Mouse (Mus musculus) left cerebral cortex, postnatal 4 days (tissue): ENCODE results near the gene M1ap. TPM values are rescaled to one million over a fixed set of nuclear protein-coding genes. Genes with fewer than 3 reads are reported as not detected.
A peak's percentile ranks its signal among the peaks of the same experiment; 100 is the strongest.

ENCODE experiments used
- DNase-seq: peaks from one replicate; pipeline ENCODE4 v3.0.0-alpha.2; 2022
- intact Hi-C: fragments of 180-260 bp; cut with DNase I; formaldehyde crosslinking; loops from one replicate; pipeline ENCODE4 v1.15.1; 2025
- microRNA-seq: library from miRNA; unstranded; fragments of <30 nt; microRNA quantifications from one replicate; pipeline ENCODE4 v1.2.0, GENCODE M21; 2022
- total RNA-seq, 2 experiments: library from RNA; stranded (reverse); gene quantifications; 2 replicates each; pipeline ENCODE4 v1.2.3; 2021

M1ap gene
- total RNA-seq, 2 experiments from 2014 or later = 0.44 TPM; not detected in 1

GRCm38 (mm10) chr6:83068221-83068620 lies 121.5 kb downstream of the M1ap start:
- DNase-seq = no peak
- intact Hi-C loops = no loop called here

- intact Hi-C loops = no loop called here
Measured at GRCm38 (mm10) chr6:83068706-83069487, 122.2 kb downstream of the M1ap start.

GRCm38 (mm10) chr6:83069488-83070246 lies 123.0 kb downstream of the M1ap start:
- DNase-seq = no peak
- intact Hi-C loops = no loop called here

More at GRCm38 (mm10) chr6:83068706-83069487, 122.2 kb downstream of the M1ap start:
- no peak for DNase-seq

GRCm38 (mm10) chr6:83070247-83070310 lies 123.4 kb downstream of the M1ap start, which contains the start of gene Tlx2:
Gene Tlx2 (minus strand): TSS chr6:83070293.
- intact Hi-C loops = no loop called here
- no peak for DNase-seq

GRCm38 (mm10) chr6:83070311-83071219 lies 123.9 kb downstream of the M1ap start:
- intact Hi-C loops = no loop called here
- no peak for DNase-seq

- DNase-seq = no peak
- intact Hi-C loops = no loop called here
Measured at GRCm38 (mm10) chr6:83071220-83071619, 124.5 kb downstream of the M1ap start.

DNA sequence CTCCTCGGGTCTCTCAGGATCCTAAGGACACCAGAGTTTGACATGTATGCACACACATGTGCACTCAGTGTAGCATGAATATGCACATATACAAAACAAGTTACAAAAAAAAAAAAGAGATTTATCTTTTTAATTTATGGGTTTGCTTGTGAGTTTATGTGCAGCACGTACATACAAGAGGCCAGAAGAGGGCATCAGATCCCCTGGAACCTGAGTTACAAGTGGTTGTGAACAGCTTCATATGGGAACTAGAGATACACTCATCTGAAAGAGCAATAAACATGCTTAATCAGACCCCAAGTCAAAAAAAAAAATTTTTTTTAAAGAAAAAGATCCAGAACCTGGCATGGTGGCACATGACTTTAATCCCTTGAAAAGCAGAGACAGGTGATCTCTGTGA lies 128.3 kb downstream of the M1ap start:
- intact Hi-C loops = no loop called here
- no peak for DNase-seq

- DNase-seq = no peak
- intact Hi-C loops = no loop called here
Measured at GRCm38 (mm10) chr6:83077630-83078323, 131.1 kb downstream of the M1ap start, which contains the start of gene Pcgf1. Gene Pcgf1 (plus strand): TSS chr6:83077869.

- intact Hi-C loops = no loop called here
- DNase-seq = peak; percentile 100
Measured at GRCm38 (mm10) chr6:83078324-83078858, 131.7 kb downstream of the M1ap start.

Small RNA genes lying within 50 kb of the gene (microRNA-seq; reads per million reads assigned to microRNA genes)
- gene Mir7040 = not detected

Other genes starting within 250 kb of the M1ap start
- 10 to 100 TPM; 69.8 to 70.3 TPM for gene Pole4, start 241.5 kb upstream of the M1ap start, total RNA-seq
- 1 to 10 TPM; 2.4 to 3.4 TPM for gene Hk2, start 172.4 kb upstream of the M1ap start, total RNA-seq
- gene Sema4f, start 7.1 kb upstream of the M1ap start, total RNA-seq = 10 to 100 TPM; 51.3 to 54.0 TPM
- gene Dok1, start 86.6 kb downstream of the M1ap start, total RNA-seq = 1 to 10 TPM in 1 of 2 experiments, under 1 TPM in 1; 0.76 to 1.7 TPM
- 1 to 10 TPM; 3.2 to 3.6 TPM for gene Loxl3, start 87.3 kb downstream of the M1ap start, total RNA-seq
- gene Aup1, start 107.6 kb downstream of the M1ap start, total RNA-seq = 10 to 100 TPM; 94.8 to 98.5 TPM
- gene Htra2, start 108.4 kb downstream of the M1ap start, total RNA-seq = 10 to 100 TPM; 66.1 to 70.5 TPM
- gene Dqx1, start 110.9 kb downstream of the M1ap start, total RNA-seq = under 1 TPM; 0.62 to 0.84 TPM
- not detected for gene Tlx2, start 123.4 kb downstream of the M1ap start, total RNA-seq
- 10 to 100 TPM; 16.8 to 23.3 TPM for gene Pcgf1, start 131.0 kb downstream of the M1ap start, total RNA-seq
- gene Lbx2, start 139.5 kb downstream of the M1ap start, total RNA-seq = not detected
- gene Ccdc142, start 154.7 kb downstream of the M1ap start, total RNA-seq = 10 to 100 TPM; 12.0 to 18.4 TPM
- gene Gm42688, start 154.7 kb downstream of the M1ap start, total RNA-seq = 10 to 100 TPM in 1 of 2 experiments, 1 to 10 TPM in 1; 9.7 to 11.3 TPM
- 10 to 100 TPM; 58.4 to 60.7 TPM for gene Mrpl53, start 162.1 kb downstream of the M1ap start, total RNA-seq
- 10 to 100 TPM; 27.2 to 33.2 TPM for gene Mogs, start 168.6 kb downstream of the M1ap start, total RNA-seq
- 10 to 100 TPM; 60.3 to 68.7 TPM for gene Wbp1, start 174.7 kb downstream of the M1ap start, total RNA-seq
- 10 to 100 TPM; 24.9 to 26.4 TPM for gene Ino80b, start 178.5 kb downstream of the M1ap start, total RNA-seq
- gene Rtkn, start 188.6 kb downstream of the M1ap start, total RNA-seq = 10 to 100 TPM; 12.3 to 15.2 TPM
- 10 to 100 TPM; 20.1 to 24.3 TPM for gene Wdr54, start 209.5 kb downstream of the M1ap start, total RNA-seq
- 10 to 100 TPM; 13.3 to 16.9 TPM for gene 1700003E16Rik, start 209.5 kb downstream of the M1ap start, total RNA-seq
- gene Dctn1, start 219.0 kb downstream of the M1ap start, total RNA-seq = 100 to 1,000 TPM; 319 to 327 TPM